Mouse (Mus musculus): ENCODE measurements around the gene Adcy2. TPM values are rescaled to one million over a fixed set of nuclear protein-coding genes. Genes with fewer than 3 reads are reported as not detected.

Gene Adcy2
- total and polyA plus RNA-seq, 2 experiments from 2014 or later = 16.8 to 50.9 TPM

- no peak for TF ChIP-seq CTCF (IDR thresholded peaks at IDR 0.05)
- no peak overlapping the region for H3K27ac ChIP-seq (ENCODE audit: low read depth, low read length)
- no peaks in the 10 kb centered on the region for H3K27me3 ChIP-seq (ENCODE audit: insufficient read depth, low read length)
- no peaks in the 10 kb centered on the region for H3K36me3 ChIP-seq (ENCODE audit: insufficient read depth, low read length)
- H3K9me3 ChIP-seq (ENCODE audit: low read length) = no peaks in the 10 kb centered on the region
- H3K4me3 ChIP-seq (ENCODE audit: low read depth, low read length) = no peak overlapping the region
- H3K4me2 ChIP-seq (ENCODE audit: low read depth, low read length, poor library complexity, severe bottlenecking) = no peak overlapping the region
- no peak for DNase-seq (ENCODE audit: low spot score)
- WGBS = 68% methylated on average over 6 of the region's 6 CpGs
- no peak for ATAC-seq (ENCODE audit: low FRiP score)
- H3K4me1 ChIP-seq (ENCODE audit: insufficient read depth, low read length) = no peaks in the 10 kb centered on the region
- H3K9ac ChIP-seq (replicated peaks; ENCODE audit: low read length, poor library complexity, severe bottlenecking) = no peak overlapping the region
These were observed 38.8 kb downstream of the Adcy2 start for GRCm38 (mm10) chr13:68960513-68960912.

DNA sequence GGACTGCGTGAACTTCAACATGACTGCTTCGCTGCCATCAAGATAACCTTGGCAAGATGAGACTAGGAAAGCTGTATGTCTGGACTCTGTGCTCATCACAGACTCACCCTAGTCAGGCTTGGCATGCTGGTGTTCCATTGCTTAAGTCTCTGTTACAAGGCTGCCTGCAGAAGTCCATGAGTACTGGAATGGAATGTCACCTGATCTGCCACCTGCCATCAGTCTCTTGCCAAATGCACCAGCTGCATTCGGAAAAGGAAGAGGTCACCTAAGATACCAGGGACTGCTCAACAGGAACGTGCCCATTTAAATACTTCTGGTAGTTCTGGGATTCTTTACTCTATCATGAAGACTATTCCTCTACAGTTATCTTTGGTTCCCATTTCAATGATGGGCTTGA is 39.9 kb downstream of the Adcy2 start:
- H3K27ac ChIP-seq (ENCODE audit: low read depth, low read length) = no peak overlapping the region
- no peaks in the 10 kb centered on the region for H3K9me3 ChIP-seq (ENCODE audit: low read length)
- no peak for ATAC-seq (ENCODE audit: low FRiP score)
- H3K36me3 ChIP-seq (ENCODE audit: insufficient read depth, low read length) = no peaks in the 10 kb centered on the region
- no peak overlapping the region for H3K4me2 ChIP-seq (ENCODE audit: low read depth, low read length, poor library complexity, severe bottlenecking)
- H3K27me3 ChIP-seq (ENCODE audit: insufficient read depth, low read length) = no peaks in the 10 kb centered on the region
- no peak for DNase-seq (ENCODE audit: low spot score)
- 91% methylated on average over 4 of the region's 4 CpGs for WGBS
- no peaks in the 10 kb centered on the region for H3K4me1 ChIP-seq (ENCODE audit: insufficient read depth, low read length)
- H3K9ac ChIP-seq (replicated peaks; ENCODE audit: low read length, poor library complexity, severe bottlenecking) = no peak overlapping the region
- TF ChIP-seq CTCF (IDR thresholded peaks at IDR 0.05) = no peak
- no peak overlapping the region for H3K4me3 ChIP-seq (ENCODE audit: low read depth, low read length)

- Histone ChIP-seq H3K4me2 (ENCODE audit: low read depth, low read length, poor library complexity, severe bottlenecking) (no peak overlapping the region), H3K4me1 (ENCODE audit: insufficient read depth, low read length) (no peaks in the 10 kb centered on the region), H3K27me3 (ENCODE audit: insufficient read depth, low read length) (no peaks in the 10 kb centered on the region), H3K36me3 (ENCODE audit: insufficient read depth, low read length) (no peaks in the 10 kb centered on the region), H3K4me3 (ENCODE audit: low read depth, low read length) (no peak overlapping the region), H3K9me3 (ENCODE audit: low read length) (no peaks in the 10 kb centered on the region), H3K9ac (replicated peaks; ENCODE audit: low read length, poor library complexity, severe bottlenecking) (no peak overlapping the region), H3K27ac (ENCODE audit: low read depth, low read length) (no peak overlapping the region)
- 82% methylated on average over 2 of the region's 2 CpGs for WGBS
- no peak for DNase-seq (ENCODE audit: low spot score)
- no peak for TF ChIP-seq CTCF (IDR thresholded peaks at IDR 0.05)
- ATAC-seq (ENCODE audit: low FRiP score) = no peak
These were observed 56.6 kb downstream of the Adcy2 start for GRCm38 (mm10) chr13:68942735-68943134.

GRCm38 (mm10) chr13:68941429-68941828 is 57.9 kb downstream of the Adcy2 start:
- no peaks in the 10 kb centered on the region for H3K4me1 ChIP-seq (ENCODE audit: insufficient read depth, low read length)
- DNase-seq (ENCODE audit: low spot score) = no peak
- no peak overlapping the region for H3K27ac ChIP-seq (ENCODE audit: low read depth, low read length)
- TF ChIP-seq CTCF (IDR thresholded peaks at IDR 0.05) = no peak
- H3K27me3 ChIP-seq (ENCODE audit: insufficient read depth, low read length) = no peaks in the 10 kb centered on the region
- no peak overlapping the region for H3K4me2 ChIP-seq (ENCODE audit: low read depth, low read length, poor library complexity, severe bottlenecking)
- H3K9ac ChIP-seq (replicated peaks; ENCODE audit: low read length, poor library complexity, severe bottlenecking) = no peak overlapping the region
- 98% methylated on average over 1 of the region's 1 CpGs for WGBS
- H3K4me3 ChIP-seq (ENCODE audit: low read depth, low read length) = no peak overlapping the region
- no peaks in the 10 kb centered on the region for H3K36me3 ChIP-seq (ENCODE audit: insufficient read depth, low read length)
- H3K9me3 ChIP-seq (ENCODE audit: low read length) = no peaks in the 10 kb centered on the region
- no peak for ATAC-seq (ENCODE audit: low FRiP score)

- TF ChIP-seq CTCF (IDR thresholded peaks at IDR 0.05) = no peak
- H3K4me1 ChIP-seq (ENCODE audit: insufficient read depth, low read length) = no peaks in the 10 kb centered on the region
- no peak overlapping the region for H3K4me2 ChIP-seq (ENCODE audit: low read depth, low read length, poor library complexity, severe bottlenecking)
- H3K9me3 ChIP-seq (ENCODE audit: low read length) = no peaks in the 10 kb centered on the region
- no peak overlapping the region for H3K9ac ChIP-seq (replicated peaks; ENCODE audit: low read length, poor library complexity, severe bottlenecking)
- ATAC-seq (ENCODE audit: low FRiP score) (no peak), DNase-seq (ENCODE audit: low spot score) (no peak)
- no peaks in the 10 kb centered on the region for H3K36me3 ChIP-seq (ENCODE audit: insufficient read depth, low read length)
- WGBS = 67% methylated on average over 1 of the region's 1 CpGs
- no peak overlapping the region for H3K4me3 ChIP-seq (ENCODE audit: low read depth, low read length)
- H3K27me3 ChIP-seq (ENCODE audit: insufficient read depth, low read length) = no peaks in the 10 kb centered on the region
- H3K27ac ChIP-seq (ENCODE audit: low read depth, low read length) = no peak overlapping the region
These were observed 67.1 kb downstream of the Adcy2 start for GRCm38 (mm10) chr13:68932283-68932647.

DNA sequence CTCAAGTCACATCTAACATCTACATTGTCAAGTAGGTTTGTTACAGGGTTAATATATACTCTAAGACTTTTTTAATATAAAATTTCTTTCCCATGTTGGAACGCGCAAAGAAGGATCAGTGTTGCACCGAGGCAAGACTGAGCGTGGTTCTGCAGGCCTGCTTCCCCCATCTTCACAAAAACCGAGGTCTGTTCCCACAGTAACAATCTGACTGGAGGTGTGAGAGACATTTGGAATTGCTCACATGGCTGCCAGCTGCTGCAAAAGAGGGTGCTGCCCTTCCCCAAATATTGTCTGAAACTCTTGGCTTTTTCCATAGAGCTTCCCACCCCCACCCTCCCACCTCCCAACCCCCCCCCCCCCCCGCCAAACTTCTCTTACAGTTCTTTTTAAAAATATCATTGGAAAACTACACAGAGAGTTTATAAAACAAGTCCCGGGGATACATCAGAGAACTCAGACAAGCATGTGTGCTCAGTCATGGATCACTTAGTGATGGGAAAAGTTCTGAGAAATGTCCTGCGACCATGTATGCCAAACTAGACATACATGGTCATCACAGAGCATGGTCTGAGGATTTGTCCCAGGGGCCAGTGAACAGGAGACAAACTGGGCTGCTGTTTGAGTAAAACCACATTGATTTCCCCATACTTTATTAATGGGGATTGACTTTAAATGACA is 67.6 kb downstream of the Adcy2 start:
- H3K9ac ChIP-seq (replicated peaks; ENCODE audit: low read length, poor library complexity, severe bottlenecking) = no peak overlapping the region
- ATAC-seq (ENCODE audit: low FRiP score) (no peak), DNase-seq (ENCODE audit: low spot score) (no peak)
- H3K9me3 ChIP-seq (ENCODE audit: low read length) = no peaks in the 10 kb centered on the region
- no peak overlapping the region for H3K27ac ChIP-seq (ENCODE audit: low read depth, low read length)
- no peak for TF ChIP-seq CTCF (IDR thresholded peaks at IDR 0.05)
- H3K4me1 ChIP-seq (ENCODE audit: insufficient read depth, low read length) = no peaks in the 10 kb centered on the region
- no peaks in the 10 kb centered on the region for H3K36me3 ChIP-seq (ENCODE audit: insufficient read depth, low read length)
- H3K27me3 ChIP-seq (ENCODE audit: insufficient read depth, low read length) = no peaks in the 10 kb centered on the region
- no peak overlapping the region for H3K4me2 ChIP-seq (ENCODE audit: low read depth, low read length, poor library complexity, severe bottlenecking)
- WGBS = 89% methylated on average over 8 of the region's 8 CpGs
- no peak overlapping the region for H3K4me3 ChIP-seq (ENCODE audit: low read depth, low read length)
